Mouse (Mus musculus) inflammation-experienced regulatory T-cells, adult 16 weeks (primary cell): ENCODE data around the gene Olfr520. TPM values are rescaled to one million over a fixed set of nuclear protein-coding genes. Genes with fewer than 3 reads are reported as not detected.

Experiments used
- polyA plus RNA-seq: library from polyadenylated mRNA; unstranded; fragments of 100-300 nt; shearing (Covaris generic); gene quantifications from one replicate; pipeline ENCODE4 v1.2.1, GENCODE M21; 2017

The Olfr520 gene
- polyA plus RNA-seq = not detected

GRCm38 (mm10) chr7:99729973-99730372, at the start of gene Olfr520:
Gene Olfr520 (plus strand): TSS chr7:99730273.

GRCm38 (mm10) chr7:99711166-99711565, 18.9 kb upstream of the Olfr520 start, which contains the start of gene Slco2b1:
Gene Slco2b1 (minus strand): TSS chr7:99711340.

GRCm38 (mm10) chr7:99763207-99763606, 33.1 kb downstream of the Olfr520 start, which contains the start of gene Olfr521:
Gene Olfr521 (plus strand): TSS chr7:99763507.

Other genes starting within 250 kb of the Olfr520 start
- gene Rps3, start 246.5 kb upstream of the Olfr520 start, polyA plus RNA-seq = 1,281 TPM
- 20.5 TPM for gene Arrb1, start 194.8 kb upstream of the Olfr520 start, polyA plus RNA-seq
- gene Tpbgl, start 103.2 kb upstream of the Olfr520 start, polyA plus RNA-seq = 0.10 TPM
- gene Slco2b1, start 18.9 kb upstream of the Olfr520 start, polyA plus RNA-seq = 0.77 TPM
- not detected for gene Olfr521, start 33.2 kb downstream of the Olfr520 start, polyA plus RNA-seq
- gene Neu3, start 98.1 kb downstream of the Olfr520 start, polyA plus RNA-seq = 39.6 TPM
- 0.16 TPM for gene Xrra1, start 128.8 kb downstream of the Olfr520 start, polyA plus RNA-seq
- gene Spcs2, start 133.2 kb downstream of the Olfr520 start, polyA plus RNA-seq = 517 TPM